Mouse (Mus musculus): ENCODE measurements at regions not wholly inside any gene's neighbourhood (a gene's known extent, or its start where the extent isn't known, plus 50 kb on each side); places are given as distances from the start of the nearest gene placed in this dataset.

GRCm38 (mm10) chr14:76307603-76308002 lies 107.2 kb upstream of the Tsc22d1 start:
- no peak for ATAC-seq

GRCm38 (mm10) chr14:76308188-76308812 lies 106.5 kb upstream of the Tsc22d1 start:
- no peak for ATAC-seq

- no peak for ATAC-seq
Measured at GRCm38 (mm10) chr14:76309606-76310005, 105.2 kb upstream of the Tsc22d1 start.

- ATAC-seq = no peak
Measured at GRCm38 (mm10) chr14:76310278-76310677, 104.5 kb upstream of the Tsc22d1 start.

GRCm38 (mm10) chr14:76313424-76314190 lies 101.2 kb upstream of the Tsc22d1 start:
- no peak for ATAC-seq

- no peak for ATAC-seq
Measured at GRCm38 (mm10) chr14:76318438-76318837, 96.3 kb upstream of the Tsc22d1 start.

- ATAC-seq = no peak
Measured at GRCm38 (mm10) chr14:76324246-76324645, 90.5 kb upstream of the Tsc22d1 start.

GRCm38 (mm10) chr14:76329983-76330382 lies 84.8 kb upstream of the Tsc22d1 start:
- ATAC-seq = no peak

- no peak for ATAC-seq
Measured at GRCm38 (mm10) chr14:76331497-76332335, 83.0 kb upstream of the Tsc22d1 start.

GRCm38 (mm10) chr14:76332336-76332703 lies 82.4 kb upstream of the Tsc22d1 start:
- no peak for ATAC-seq

- no peak for ATAC-seq
Measured at GRCm38 (mm10) chr14:76340789-76341188, 74.0 kb upstream of the Tsc22d1 start.

GRCm38 (mm10) chr14:76341226-76341625 lies 73.5 kb upstream of the Tsc22d1 start:
- ATAC-seq = no peak

GRCm38 (mm10) chr14:76351856-76352255 lies 62.9 kb upstream of the Tsc22d1 start:
- ATAC-seq = no peak

GRCm38 (mm10) chr14:76356161-76356560 lies 58.6 kb upstream of the Tsc22d1 start:
- no peak for ATAC-seq

- ATAC-seq = no peak
Measured at GRCm38 (mm10) chr14:76359837-76360410, 54.8 kb upstream of the Tsc22d1 start.

GRCm38 (mm10) chr14:76364034-76364433 lies 50.7 kb upstream of the Tsc22d1 start:
- ATAC-seq = no peak
